Mouse (Mus musculus) neural tube, embryonic 12.5 days (tissue): ENCODE measurements around the gene Fads3. TPM values are rescaled to one million over a fixed set of nuclear protein-coding genes. Genes with fewer than 3 reads are reported as not detected.

ENCODE experiments used
- ATAC-seq: fragments of 200-750 bp; cut with Nextera tagmentation; 2 replicates; pipeline ENCODE4 v1.8.0; 2017; ENCODE audit warnings: low read depth, mild to moderate bottlenecking, moderate TSS enrichment, moderate library complexity; ENCODE audit not compliant: low FRiP score
- H3K27ac ChIP-seq: fragments of 300-500 bp; sonication (generic); 2 replicates; pipeline ENCODE4 v1.5.1; 2016
- H3K27me3 ChIP-seq: fragments of 300-500 bp; sonication (generic); replicated peaks from 2 replicates; pipeline ENCODE4 v1.6.1; 2016; ENCODE audit warnings: mild to moderate bottlenecking
- H3K36me3 ChIP-seq: fragments of 300-500 bp; sonication (generic); 2 replicates; pipeline ENCODE4 v1.6.1; 2016; ENCODE audit warnings: mild to moderate bottlenecking
- H3K4me1 ChIP-seq: fragments of 300-500 bp; sonication (generic); 2 replicates; pipeline ENCODE4 v1.6.1; 2016
- H3K4me2 ChIP-seq: fragments of 300-500 bp; sonication (generic); replicated peaks from 2 replicates; pipeline ENCODE4 v1.6.1; 2016; ENCODE audit warnings: mild to moderate bottlenecking
- H3K4me3 ChIP-seq: fragments of 300-500 bp; sonication (generic); 2 replicates; pipeline ENCODE4 v1.5.1; 2016
- H3K9ac ChIP-seq: fragments of 300-500 bp; sonication (generic); 2 replicates; pipeline ENCODE4 v1.6.1; 2016; ENCODE audit warnings: mild to moderate bottlenecking
- H3K9me3 ChIP-seq: fragments of 300-500 bp; sonication (generic); 2 replicates; pipeline ENCODE4 v1.6.1; 2016; ENCODE audit warnings: mild to moderate bottlenecking
- WGBS: fragments of 180-500 bp; shearing (Covaris S2); methylation state at CpG from one replicate; pipeline ENCODE4 v1.1.7; 2016; 5-methylcytosine and 5-hydroxymethylcytosine counted together
- polyA plus RNA-seq: library from polyadenylated mRNA; unstranded; fragments of >200 nt; fragmentation: Nextera tagmentation; extraction: Ambion mirVana; gene quantifications from 2 replicates; pipeline ENCODE4 v1.2.1, GENCODE M21; 2016

Fads3 gene
- polyA plus RNA-seq, 1 experiment from 2014 or later = 13.3 TPM

- ATAC-seq = no peak
- Histone ChIP-seq H3K9me3 (no peaks in the 10 kb centered on the region), H3K27ac (no peak overlapping the region), H3K4me1 (peaks cover 7% of the 10 kb centered on the region; the same call in 1 of the 2 replicates), H3K9ac (no peak overlapping the region), H3K4me2 (no peak overlapping the region), H3K36me3 (peaks cover 84% of the 10 kb centered on the region), H3K4me3 (no peak overlapping the region), H3K27me3 (no peaks in the 10 kb centered on the region)
- WGBS = 86% methylated on average over 10 of the region's 10 CpGs
These were observed 23.0 kb downstream of the Fads3 start for GRCm38 (mm10) chr19:10064173-10065012.

- Histone ChIP-seq H3K27me3 (no peaks in the 10 kb centered on the region), H3K9ac (no peak overlapping the region), H3K4me2 (no peak overlapping the region), H3K27ac (no peak overlapping the region), H3K9me3 (no peaks in the 10 kb centered on the region), H3K4me1 (peaks cover 7% of the 10 kb centered on the region; the same call in 1 of the 2 replicates), H3K36me3 (peaks cover 96% of the 10 kb centered on the region), H3K4me3 (no peak overlapping the region)
- ATAC-seq = no peak
- WGBS = 94% methylated on average over 5 of the region's 5 CpGs
These were observed 24.3 kb downstream of the Fads3 start for GRCm38 (mm10) chr19:10065465-10066188.

- no peak overlapping the region for H3K4me2 ChIP-seq
- no peaks in the 10 kb centered on the region for H3K27me3 ChIP-seq
- no peak for ATAC-seq
- H3K4me1 ChIP-seq = peaks cover 2% of the 10 kb centered on the region; the same call in 1 of the 2 replicates
- WGBS = 97% methylated on average over 4 of the region's 4 CpGs
- H3K9me3 ChIP-seq = no peaks in the 10 kb centered on the region
- H3K9ac ChIP-seq = no peak overlapping the region
- H3K36me3 ChIP-seq = peaks cover 98% of the 10 kb centered on the region
- no peak overlapping the region for H3K4me3 ChIP-seq
- H3K27ac ChIP-seq = no peak overlapping the region
These were observed 24.8 kb downstream of the Fads3 start for GRCm38 (mm10) chr19:10066189-10066500.

GRCm38 (mm10) chr19:10066502-10066901, 25.1 kb downstream of the Fads3 start:
- Histone ChIP-seq H3K4me1 (no peaks in the 10 kb centered on the region), H3K9ac (no peak overlapping the region), H3K4me2 (no peak overlapping the region), H3K27ac (no peak overlapping the region), H3K9me3 (no peaks in the 10 kb centered on the region), H3K27me3 (no peaks in the 10 kb centered on the region), H3K36me3 (peaks cover 97% of the 10 kb centered on the region), H3K4me3 (no peak overlapping the region)
- WGBS = 97% methylated on average over 3 of the region's 3 CpGs
- ATAC-seq = no peak

- H3K4me1 ChIP-seq = no peaks in the 10 kb centered on the region
- H3K9ac ChIP-seq = no peak overlapping the region
- H3K36me3 ChIP-seq = peaks cover 95% of the 10 kb centered on the region
- H3K9me3 ChIP-seq = no peaks in the 10 kb centered on the region
- H3K4me2 ChIP-seq = no peak overlapping the region
- WGBS = 90% methylated on average over 7 of the region's 7 CpGs
- no peaks in the 10 kb centered on the region for H3K27me3 ChIP-seq
- no peak overlapping the region for H3K27ac ChIP-seq
- ATAC-seq = no peak
- H3K4me3 ChIP-seq = no peak overlapping the region
These were observed 26.3 kb downstream of the Fads3 start for GRCm38 (mm10) chr19:10067701-10068100.

GRCm38 (mm10) chr19:10070186-10070980, 29.0 kb downstream of the Fads3 start:
- 95% methylated on average over 8 of the region's 8 CpGs for WGBS

GRCm38 (mm10) chr19:10071166-10071565, 29.8 kb downstream of the Fads3 start:
- no peak overlapping the region for H3K4me3 ChIP-seq
- peaks cover 96% of the 10 kb centered on the region for H3K36me3 ChIP-seq
- no peaks in the 10 kb centered on the region for H3K9me3 ChIP-seq
- no peak overlapping the region for H3K4me2 ChIP-seq
- no peaks in the 10 kb centered on the region for H3K27me3 ChIP-seq
- H3K4me1 ChIP-seq = no peaks in the 10 kb centered on the region
- no peak for ATAC-seq
- H3K27ac ChIP-seq = no peak overlapping the region
- H3K9ac ChIP-seq = no peak overlapping the region
- WGBS = 86% methylated on average over 5 of the region's 5 CpGs

More at GRCm38 (mm10) chr19:10070186-10070980, 29.0 kb downstream of the Fads3 start:
- no peaks in the 10 kb centered on the region for H3K27me3 ChIP-seq
- no peak overlapping the region for H3K4me2 ChIP-seq
- peaks cover 96% of the 10 kb centered on the region for H3K36me3 ChIP-seq
- no peak overlapping the region for H3K4me3 ChIP-seq
- no peak overlapping the region for H3K9ac ChIP-seq
- no peaks in the 10 kb centered on the region for H3K4me1 ChIP-seq
- H3K27ac ChIP-seq = no peak overlapping the region
- no peak for ATAC-seq
- H3K9me3 ChIP-seq = no peaks in the 10 kb centered on the region

GRCm38 (mm10) chr19:10071892-10072291, 30.5 kb downstream of the Fads3 start:
- Histone ChIP-seq H3K4me2 (no peak overlapping the region), H3K9me3 (no peaks in the 10 kb centered on the region), H3K36me3 (peaks cover 96% of the 10 kb centered on the region), H3K27ac (no peak overlapping the region), H3K4me1 (no peaks in the 10 kb centered on the region), H3K4me3 (no peak overlapping the region), H3K9ac (no peak overlapping the region), H3K27me3 (no peaks in the 10 kb centered on the region)
- WGBS = 56% methylated on average over 4 of the region's 4 CpGs
- ATAC-seq = no peak; the same call in 1 of the 2 replicates

- Histone ChIP-seq H3K4me3 (no peak overlapping the region), H3K27me3 (no peaks in the 10 kb centered on the region), H3K4me1 (no peaks in the 10 kb centered on the region), H3K36me3 (peaks cover 96% of the 10 kb centered on the region), H3K27ac (no peak overlapping the region), H3K4me2 (no peak overlapping the region), H3K9me3 (no peaks in the 10 kb centered on the region), H3K9ac (no peak overlapping the region)
- 85% methylated on average over 5 of the region's 5 CpGs for WGBS
- ATAC-seq = no peak
These were observed 31.8 kb downstream of the Fads3 start for GRCm38 (mm10) chr19:10073145-10073544.

- 72% methylated on average over 6 of the region's 6 CpGs for WGBS
- H3K27me3 ChIP-seq = no peaks in the 10 kb centered on the region
- H3K4me1 ChIP-seq = no peaks in the 10 kb centered on the region
- no peak overlapping the region for H3K4me3 ChIP-seq
- H3K9ac ChIP-seq = no peak overlapping the region
- peaks cover 100% of the 10 kb centered on the region for H3K36me3 ChIP-seq
- H3K27ac ChIP-seq = no peak overlapping the region
- H3K9me3 ChIP-seq = no peaks in the 10 kb centered on the region
- no peak overlapping the region for H3K4me2 ChIP-seq
- ATAC-seq = no peak
These were observed 37.0 kb downstream of the Fads3 start for GRCm38 (mm10) chr19:10078392-10078791.

GRCm38 (mm10) chr19:10080384-10080783, 39.0 kb downstream of the Fads3 start:
- Histone ChIP-seq H3K36me3 (peaks cover 98% of the 10 kb centered on the region), H3K4me1 (no peaks in the 10 kb centered on the region), H3K27ac (no peak overlapping the region), H3K4me3 (no peak overlapping the region), H3K9ac (no peak overlapping the region), H3K9me3 (no peaks in the 10 kb centered on the region), H3K27me3 (no peaks in the 10 kb centered on the region), H3K4me2 (no peak overlapping the region)
- 96% methylated on average over 7 of the region's 7 CpGs for WGBS
- no peak for ATAC-seq

GRCm38 (mm10) chr19:10082105-10082504, 40.7 kb downstream of the Fads3 start:
- H3K9me3 ChIP-seq = no peaks in the 10 kb centered on the region
- H3K4me2 ChIP-seq = no peak overlapping the region
- peaks cover 98% of the 10 kb centered on the region for H3K36me3 ChIP-seq
- H3K27me3 ChIP-seq = no peaks in the 10 kb centered on the region
- no peak overlapping the region for H3K27ac ChIP-seq
- no peak for ATAC-seq
- H3K4me3 ChIP-seq = no peak overlapping the region
- no peak overlapping the region for H3K9ac ChIP-seq
- no peaks in the 10 kb centered on the region for H3K4me1 ChIP-seq
- 89% methylated on average over 3 of the region's 3 CpGs for WGBS
